Mouse (Mus musculus): Measurements from ENCODE around the gene Coq10b. TPM values are rescaled to one million over a fixed set of nuclear protein-coding genes. Genes with fewer than 3 reads are reported as not detected.

Coq10b gene
- polyA plus RNA-seq, 1 experiment from 2014 or later: 19.5 TPM

- H3K4me3 ChIP-seq: peak overlapping the region; percentile 97
- H3K9me3 ChIP-seq (replicated peaks): no peaks in the 10 kb centered on the region
- 90% methylated on average over 5 of the region's 5 CpGs for WGBS
- DNase-seq (ENCODE audit: low spot score): no peak
- H3K4me1 ChIP-seq: peaks cover 29% of the 10 kb centered on the region
- no peaks in the 10 kb centered on the region for H3K27me3 ChIP-seq (ENCODE audit: low read depth, poor library complexity, severe bottlenecking)
- H3K27ac ChIP-seq: peak overlapping the region; percentile 99; the same call in 1 of the 2 replicates
- peaks cover 69% of the 10 kb centered on the region for H3K36me3 ChIP-seq
Observed at GRCm38 (mm10) chr1:55089498-55090064, 37.0 kb downstream of the Coq10b start.

- no peak overlapping the region for H3K4me3 ChIP-seq
- no peaks in the 10 kb centered on the region for H3K27me3 ChIP-seq (ENCODE audit: low read depth, poor library complexity, severe bottlenecking)
- peaks cover 13% of the 10 kb centered on the region for H3K4me1 ChIP-seq
- peaks cover 54% of the 10 kb centered on the region for H3K36me3 ChIP-seq
- 94% methylated on average over 2 of the region's 2 CpGs for WGBS
- H3K9me3 ChIP-seq (replicated peaks): no peaks in the 10 kb centered on the region
- no peak overlapping the region for H3K27ac ChIP-seq
- no peak for DNase-seq (ENCODE audit: low spot score)
Observed at GRCm38 (mm10) chr1:55092056-55092455, 39.5 kb downstream of the Coq10b start.

- no peak overlapping the region for H3K27ac ChIP-seq
- no peaks in the 10 kb centered on the region for H3K9me3 ChIP-seq (replicated peaks)
- peaks cover 54% of the 10 kb centered on the region for H3K36me3 ChIP-seq
- H3K4me1 ChIP-seq: peaks cover 13% of the 10 kb centered on the region
- H3K4me3 ChIP-seq: no peak overlapping the region
- H3K27me3 ChIP-seq (ENCODE audit: low read depth, poor library complexity, severe bottlenecking): no peaks in the 10 kb centered on the region
- DNase-seq (ENCODE audit: low spot score): no peak
- WGBS: 58% methylated on average over 1 of the region's 1 CpGs
Observed at GRCm38 (mm10) chr1:55092469-55092868, 39.9 kb downstream of the Coq10b start.

- Histone ChIP-seq H3K36me3 (no peaks in the 10 kb centered on the region), H3K27me3 (ENCODE audit: low read depth, poor library complexity, severe bottlenecking) (no peaks in the 10 kb centered on the region), H3K27ac (no peak overlapping the region), H3K4me3 (no peak overlapping the region), H3K4me1 (peaks cover 11% of the 10 kb centered on the region; the same call in 1 of the 2 replicates), H3K9me3 (replicated peaks) (no peaks in the 10 kb centered on the region)
- no peak for DNase-seq (ENCODE audit: low spot score)
- WGBS: 86% methylated on average over 9 of the region's 9 CpGs
Observed at GRCm38 (mm10) chr1:55106919-55107585, 54.5 kb downstream of the Coq10b start.

GRCm38 (mm10) chr1:55107644-55108043 lies 55.1 kb downstream of the Coq10b start:
- Histone ChIP-seq H3K27me3 (ENCODE audit: low read depth, poor library complexity, severe bottlenecking) (no peaks in the 10 kb centered on the region), H3K27ac (no peak overlapping the region), H3K36me3 (no peaks in the 10 kb centered on the region), H3K9me3 (replicated peaks) (no peaks in the 10 kb centered on the region), H3K4me3 (no peak overlapping the region), H3K4me1 (peaks cover 9% of the 10 kb centered on the region; the same call in 1 of the 2 replicates)
- no peak for DNase-seq (ENCODE audit: low spot score)
- 88% methylated on average over 1 of the region's 1 CpGs for WGBS

- H3K27me3 ChIP-seq (ENCODE audit: low read depth, poor library complexity, severe bottlenecking): no peaks in the 10 kb centered on the region
- H3K36me3 ChIP-seq: no peaks in the 10 kb centered on the region
- no peaks in the 10 kb centered on the region for H3K9me3 ChIP-seq (replicated peaks)
- 0 out of 2 replicates have a peak, but pooled peaks cover under 1% of the 10 kb centered on the region for H3K4me1 ChIP-seq
- H3K4me3 ChIP-seq: no peak overlapping the region
- no peak overlapping the region for H3K27ac ChIP-seq
- DNase-seq (ENCODE audit: low spot score): no peak
- WGBS: 69% methylated on average over 2 of the region's 2 CpGs
Observed at GRCm38 (mm10) chr1:55108473-55108872, 55.9 kb downstream of the Coq10b start.

- H3K36me3 ChIP-seq: no peaks in the 10 kb centered on the region
- H3K27ac ChIP-seq: no peak overlapping the region
- no peaks in the 10 kb centered on the region for H3K9me3 ChIP-seq (replicated peaks)
- no peaks in the 10 kb centered on the region for H3K27me3 ChIP-seq (ENCODE audit: low read depth, poor library complexity, severe bottlenecking)
- H3K4me1 ChIP-seq: no peaks in the 10 kb centered on the region
- no peak for DNase-seq (ENCODE audit: low spot score)
- H3K4me3 ChIP-seq: no peak overlapping the region
- WGBS: 92% methylated on average over 4 of the region's 4 CpGs
Observed at GRCm38 (mm10) chr1:55109066-55109766, 56.6 kb downstream of the Coq10b start.

Other genes with a start within 250 kb of the Coq10b start
- 20.1 and 23.7 TPM in 2 replicates for gene Ankrd44, start 126.4 kb upstream of the Coq10b start, polyA plus RNA-seq (2016; fragmentation: Nextera tagmentation; extraction: Ambion mirVana)
- gene Sf3b1, start 25.3 kb upstream of the Coq10b start, polyA plus RNA-seq (2016; fragmentation: Nextera tagmentation; extraction: Ambion mirVana): 246 and 282 TPM in 2 replicates
- gene Hspe1, start 35.4 kb downstream of the Coq10b start, polyA plus RNA-seq (2016; fragmentation: Nextera tagmentation; extraction: Ambion mirVana): 611 and 851 TPM in 2 replicates
- gene Hspd1, start 35.5 kb downstream of the Coq10b start, polyA plus RNA-seq (2016; fragmentation: Nextera tagmentation; extraction: Ambion mirVana): 563 and 717 TPM in 2 replicates
- gene Mob4, start 78.5 kb downstream of the Coq10b start, polyA plus RNA-seq (2016; fragmentation: Nextera tagmentation; extraction: Ambion mirVana): 125 and 139 TPM in 2 replicates
- gene Rftn2, start 174.0 kb downstream of the Coq10b start, polyA plus RNA-seq (2016; fragmentation: Nextera tagmentation; extraction: Ambion mirVana): 13.4 and 25.4 TPM in 2 replicates
- 2.5 and 2.8 TPM in 2 replicates for gene Mars2, start 184.4 kb downstream of the Coq10b start, polyA plus RNA-seq (2016; fragmentation: Nextera tagmentation; extraction: Ambion mirVana)

All from limb, embryonic 10.5 days (tissue).